Mouse (Mus musculus) erythroblast, embryonic 14.5 days (primary cell): ENCODE results near the gene Tie1. TPM values are rescaled to one million over a fixed set of nuclear protein-coding genes. Genes with fewer than 3 reads are reported as not detected.

ENCODE experiments used
- H3K27me3 ChIP-seq: 2 replicates; pipeline ENCODE4 v1.6.1; 2012; ENCODE audit warnings: inconsistent platforms; ENCODE audit not compliant: control insufficient read depth
- H3K36me3 ChIP-seq: 2 replicates; pipeline ENCODE4 v1.6.1; 2012; ENCODE audit warnings: mild to moderate bottlenecking, inconsistent platforms; ENCODE audit not compliant: control insufficient read depth
- H3K4me1 ChIP-seq: 2 replicates; pipeline ENCODE4 v1.6.1; 2012; ENCODE audit warnings: inconsistent platforms; ENCODE audit not compliant: control insufficient read depth
- H3K4me3 ChIP-seq: replicated peaks from 2 replicates; pipeline ENCODE3; 2012; ENCODE audit warnings: moderate library complexity, mild to moderate bottlenecking, inconsistent platforms
- H3K9me3 ChIP-seq: 2 replicates; pipeline ENCODE4 v1.6.1; 2012; ENCODE audit warnings: low read length, inconsistent platforms, mixed read lengths; ENCODE audit not compliant: control insufficient read depth
- GATA1 ChIP-seq: IDR thresholded peaks from 2 replicates; pipeline ENCODE4 v1.6.1; 2012; ENCODE audit warnings: low read length, inconsistent platforms, mixed read lengths
- TAL1 ChIP-seq: IDR thresholded peaks from 3 replicates; pipeline ENCODE4 v1.6.1; 2012; ENCODE audit warnings: low read length, inconsistent platforms, mixed read lengths
- polyA plus RNA-seq: library from polyadenylated mRNA; stranded (reverse); fragments of >175 nt; gene quantifications from 2 replicates; pipeline ENCODE4 v1.2.3, GENCODE M21; 2012

Gene Tie1
- polyA plus RNA-seq, 1 experiment: 0.08 TPM

GRCm38 (mm10) chr4:118500171-118500724, 10.4 kb upstream of the Tie1 start:
- no peaks in the 10 kb centered on the region for H3K36me3 ChIP-seq
- H3K9me3 ChIP-seq: no peaks in the 10 kb centered on the region
- no peaks in the 10 kb centered on the region for H3K4me1 ChIP-seq
- no peaks in the 10 kb centered on the region for H3K27me3 ChIP-seq
- TF ChIP-seq GATA1: no peak
- TF ChIP-seq TAL1: no peak
- no peak overlapping the region for H3K4me3 ChIP-seq

- Histone ChIP-seq H3K36me3 (no peaks in the 10 kb centered on the region), H3K9me3 (no peaks in the 10 kb centered on the region), H3K4me1 (no peaks in the 10 kb centered on the region), H3K27me3 (no peaks in the 10 kb centered on the region), H3K4me3 (no peak overlapping the region)
- TF ChIP-seq GATA1 (no peak), TAL1 (no peak)
Measured at GRCm38 (mm10) chr4:118490461-118490860, 600 bp upstream of the Tie1 start.

GRCm38 (mm10) chr4:118476773-118477530, 12.9 kb downstream of the Tie1 start:
- no peak for TF ChIP-seq TAL1
- no peak for TF ChIP-seq GATA1
- no peak overlapping the region for H3K4me3 ChIP-seq
- no peaks in the 10 kb centered on the region for H3K27me3 ChIP-seq
- H3K4me1 ChIP-seq: no peaks in the 10 kb centered on the region; the same call in 1 of the 2 replicates
- no peaks in the 10 kb centered on the region for H3K36me3 ChIP-seq
- H3K9me3 ChIP-seq: no peaks in the 10 kb centered on the region

GRCm38 (mm10) chr4:118472687-118473086, 17.2 kb downstream of the Tie1 start:
- H3K36me3 ChIP-seq: no peaks in the 10 kb centered on the region

GRCm38 (mm10) chr4:118471281-118471680, 18.6 kb downstream of the Tie1 start:
- TF ChIP-seq GATA1: no peak
- TF ChIP-seq TAL1: no peak
- Histone ChIP-seq H3K4me1 (no peaks in the 10 kb centered on the region; the same call in 1 of the 2 replicates), H3K36me3 (no peaks in the 10 kb centered on the region), H3K4me3 (no peak overlapping the region), H3K9me3 (no peaks in the 10 kb centered on the region), H3K27me3 (no peaks in the 10 kb centered on the region)

More at GRCm38 (mm10) chr4:118472687-118473086, 17.2 kb downstream of the Tie1 start:
- H3K27me3 ChIP-seq: no peaks in the 10 kb centered on the region
- TF ChIP-seq TAL1 (no peak), GATA1 (no peak)
- no peaks in the 10 kb centered on the region; the same call in 1 of the 2 replicates for H3K4me1 ChIP-seq
- no peaks in the 10 kb centered on the region for H3K9me3 ChIP-seq
- H3K4me3 ChIP-seq: no peak overlapping the region

- no peaks in the 10 kb centered on the region for H3K36me3 ChIP-seq
- TF ChIP-seq TAL1: no peak
- no peak for TF ChIP-seq GATA1
- H3K4me1 ChIP-seq: peaks cover 4% of the 10 kb centered on the region
- H3K9me3 ChIP-seq: no peaks in the 10 kb centered on the region
- no peak overlapping the region for H3K4me3 ChIP-seq
- H3K27me3 ChIP-seq: no peaks in the 10 kb centered on the region
Measured at GRCm38 (mm10) chr4:118465697-118466163, 24.1 kb downstream of the Tie1 start.

- TF ChIP-seq TAL1: no peak
- TF ChIP-seq GATA1: no peak
- Histone ChIP-seq H3K9me3 (no peaks in the 10 kb centered on the region), H3K4me1 (peaks cover 4% of the 10 kb centered on the region), H3K27me3 (no peaks in the 10 kb centered on the region), H3K4me3 (no peak overlapping the region), H3K36me3 (no peaks in the 10 kb centered on the region)
Measured at GRCm38 (mm10) chr4:118464956-118465355, 24.9 kb downstream of the Tie1 start.

- H3K4me1 ChIP-seq: peaks cover 4% of the 10 kb centered on the region
- TF ChIP-seq GATA1: no peak
- no peak for TF ChIP-seq TAL1
- H3K4me3 ChIP-seq: no peak within 1 kb of the TSS
Measured at GRCm38 (mm10) chr4:118457345-118457975, 32.4 kb downstream of the Tie1 start, which contains the start of gene Mpl. TSS of gene Mpl (minus strand) at chr4:118457513.

More at GRCm38 (mm10) chr4:118457345-118457975, 32.4 kb downstream of the Tie1 start, which contains the start of gene Mpl:
- H3K9me3 ChIP-seq: no peaks in the 10 kb centered on the region
- no peaks in the 10 kb centered on the region for H3K27me3 ChIP-seq
- no peaks in the 10 kb centered on the region for H3K36me3 ChIP-seq
